Mouse (Mus musculus) right cerebral cortex, postnatal 14 days (tissue): Measurements from ENCODE around the gene Dcps.

Experiments used
- DNase-seq: peaks from one replicate; pipeline ENCODE4 v3.0.0; 2022

The Dcps gene

GRCm38 (mm10) chr9:35108066-35108465 lies 67.8 kb downstream of the Dcps start:
- DNase-seq = no peak

DNA sequence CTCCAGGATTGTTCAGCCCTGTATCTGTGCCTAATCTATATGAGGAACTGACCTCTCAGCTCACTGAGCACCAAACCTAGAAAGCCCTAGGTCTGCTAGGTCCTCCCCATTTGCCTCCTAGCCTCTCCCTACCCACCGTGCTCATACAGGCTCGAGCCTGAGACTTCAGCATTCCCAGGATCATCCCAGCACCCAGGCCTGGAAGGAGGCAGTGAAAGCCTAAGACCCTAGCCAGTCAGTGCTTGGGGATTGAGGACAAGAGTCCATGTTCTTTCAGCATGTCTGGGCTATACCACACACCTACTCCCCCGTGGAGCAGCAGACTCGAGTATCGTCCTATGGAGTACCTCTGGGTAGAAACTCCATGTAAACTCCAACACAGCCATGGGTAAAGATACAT lies 68.5 kb downstream of the Dcps start:
- DNase-seq = no peak

DNA sequence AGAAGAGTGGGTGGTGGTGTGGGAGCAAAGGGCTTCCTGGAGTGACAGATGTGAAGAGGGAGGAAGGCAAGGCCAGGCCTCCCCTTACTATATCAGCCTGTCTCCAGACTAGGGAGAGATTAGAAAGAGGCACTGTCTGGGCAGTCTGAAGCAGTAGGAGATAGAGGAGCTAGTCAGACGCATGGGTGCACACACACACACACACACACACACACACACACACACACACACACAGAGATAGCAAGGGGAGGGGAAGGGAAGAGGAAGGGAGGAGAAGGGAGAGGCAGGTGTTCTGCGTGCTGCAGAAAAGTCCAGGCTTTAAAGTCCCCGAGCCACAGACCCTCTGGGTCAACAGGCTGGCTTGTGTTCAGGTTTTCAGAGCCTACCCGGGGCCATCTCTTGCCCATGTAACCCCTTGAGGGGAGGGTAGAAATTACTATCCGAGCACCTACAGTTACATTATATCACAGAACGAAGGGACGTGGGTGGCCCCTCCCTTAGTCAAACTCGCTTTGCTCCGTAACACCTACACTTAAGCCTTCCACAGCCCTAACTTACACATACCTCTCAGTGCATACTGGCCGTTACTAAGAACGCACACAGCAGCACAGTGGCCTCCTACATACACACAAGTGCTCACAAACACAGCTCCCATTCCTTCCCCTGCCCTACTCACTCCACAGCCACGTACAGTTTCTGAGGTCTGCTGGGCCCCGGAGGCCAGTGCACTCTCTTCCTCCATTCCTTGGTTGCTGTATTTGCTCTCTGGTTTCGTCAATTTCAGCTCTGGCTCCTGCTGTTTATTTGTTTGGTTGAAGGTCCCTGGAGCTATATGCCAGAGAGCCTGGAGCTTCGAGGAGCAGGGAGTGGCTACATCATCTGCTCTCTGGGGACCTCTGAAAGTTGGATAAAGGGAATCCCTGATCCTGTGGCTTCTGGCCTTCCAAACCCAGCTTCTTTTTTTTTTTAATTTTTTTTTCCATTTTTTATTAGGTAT lies 69.7 kb downstream of the Dcps start:
- no peak for DNase-seq

DNA sequence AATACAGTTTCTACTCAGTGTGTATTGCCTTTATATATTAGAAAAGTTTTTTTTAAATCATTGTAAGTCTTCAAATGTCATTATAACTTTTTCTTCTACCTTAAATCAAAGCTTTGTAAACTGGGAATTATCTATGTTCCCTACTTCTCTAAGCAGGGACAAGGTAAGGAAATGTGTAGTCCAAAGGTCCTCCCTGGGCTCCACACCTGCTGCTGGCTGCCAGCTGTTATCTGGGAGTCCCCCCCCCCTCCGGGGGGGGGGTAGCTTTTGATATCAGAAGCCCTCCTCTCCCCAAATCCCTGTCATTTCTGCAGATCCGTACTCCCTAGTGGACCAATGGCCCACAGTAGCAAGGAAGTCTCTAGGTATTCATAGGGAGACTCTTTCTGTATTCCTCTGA lies 70.4 kb downstream of the Dcps start:
- DNase-seq = no peak

- DNase-seq = no peak
Measured at GRCm38 (mm10) chr9:35104711-35105110, 71.2 kb downstream of the Dcps start.

- no peak for DNase-seq
Measured at GRCm38 (mm10) chr9:35098762-35099161, 77.1 kb downstream of the Dcps start.

DNA sequence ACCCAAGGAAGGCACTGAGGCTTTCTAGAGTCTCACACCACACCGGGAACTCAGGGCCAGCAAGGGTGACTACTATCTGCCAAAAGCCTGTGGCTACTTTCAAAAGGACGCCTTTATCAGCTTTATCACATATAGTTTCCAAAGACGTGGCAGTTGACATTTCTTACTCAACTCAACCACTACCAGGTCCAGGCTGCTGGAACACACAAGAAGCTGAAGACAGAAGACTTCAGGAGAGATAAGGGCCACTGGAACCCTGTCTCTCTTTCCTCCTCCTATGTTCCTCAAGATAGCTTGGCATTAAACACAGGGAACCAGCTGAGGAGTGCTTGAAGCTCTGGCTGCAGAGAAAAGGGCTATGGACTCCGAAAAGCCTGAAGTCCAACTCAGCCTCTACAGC lies 78.0 kb downstream of the Dcps start:
- DNase-seq = no peak

DNA sequence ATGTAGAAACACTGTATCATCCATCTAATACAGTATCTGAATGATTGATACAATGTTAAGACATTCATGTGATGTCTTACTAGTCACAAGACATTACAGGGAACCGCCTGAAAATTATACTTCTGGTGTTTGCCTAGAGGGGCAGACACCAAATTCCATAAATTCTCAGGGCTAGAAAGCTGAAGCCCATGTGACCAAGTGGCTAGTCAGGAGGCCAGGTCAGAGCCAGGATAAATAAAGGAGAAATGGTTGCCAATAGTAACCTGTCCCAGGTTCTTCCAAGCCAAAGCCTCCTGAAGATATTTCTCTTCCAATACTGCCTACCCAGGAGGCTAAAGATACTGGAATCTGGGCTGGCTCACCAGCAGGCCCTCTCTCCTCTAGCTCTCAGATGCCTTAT lies 80.1 kb downstream of the Dcps start:
- no peak for DNase-seq

DNA sequence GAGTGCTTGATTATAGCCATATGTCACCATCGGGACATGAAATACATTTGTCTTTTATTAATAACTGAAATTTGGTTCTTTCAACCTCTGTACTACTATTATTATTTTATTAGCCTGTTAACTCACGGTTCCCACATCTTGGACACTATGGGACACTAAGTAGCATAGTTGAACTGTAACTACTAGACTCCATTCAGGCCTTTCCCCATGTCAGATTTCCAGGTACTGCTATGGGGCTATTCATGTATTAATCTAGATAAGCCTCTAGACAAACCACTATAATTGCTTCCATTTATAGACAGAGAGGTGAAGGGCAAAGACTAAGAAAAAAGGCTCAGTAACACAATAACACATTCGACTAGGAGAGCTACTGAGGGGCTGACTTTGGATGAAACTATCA lies 82.5 kb downstream of the Dcps start:
- DNase-seq = no peak

GRCm38 (mm10) chr9:35092904-35093303 lies 83.0 kb downstream of the Dcps start:
- DNase-seq = no peak
